Mouse (Mus musculus) embryonic fibroblast, embryonic 13.5 days (primary cell): ENCODE data around the gene 6820408C15Rik.

Experiments used
- CTCF ChIP-seq: IDR thresholded peaks from 2 replicates; pipeline ENCODE4 v1.5.1; 2011; ENCODE audit warnings: mild to moderate bottlenecking, control low read depth, low read length, moderate library complexity, borderline replicate concordance; ENCODE audit not compliant: insufficient read depth
- POLR2A ChIP-seq: IDR thresholded peaks from 2 replicates; pipeline ENCODE4 v1.6.1; 2011; ENCODE audit warnings: low read depth, mild to moderate bottlenecking, control low read depth, low read length, moderate library complexity

DNA sequence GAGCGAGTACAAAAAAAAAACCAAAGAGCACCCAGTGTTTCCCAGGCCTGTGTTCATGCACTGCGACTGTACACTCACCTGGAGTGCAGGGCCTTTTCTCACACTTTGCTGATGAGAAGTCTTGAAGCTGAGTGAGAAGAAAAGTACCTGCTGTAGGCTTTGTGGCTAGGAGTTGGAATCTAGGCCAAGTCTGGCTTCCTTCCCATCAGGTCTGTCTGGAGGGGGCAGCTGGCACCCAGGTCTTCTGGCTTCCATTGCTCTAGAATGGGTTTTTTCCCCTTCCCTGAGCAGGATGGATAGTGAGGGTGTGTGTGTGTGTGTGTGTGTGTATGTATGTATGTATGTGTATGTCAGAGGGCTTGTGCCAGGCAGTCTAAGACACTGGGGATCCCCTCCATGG is 24.4 kb downstream of the 6820408C15Rik start:
- no peak for TF ChIP-seq CTCF
- TF ChIP-seq POLR2A, result no peak
